Mouse (Mus musculus): ENCODE data around the gene Tbc1d8b. TPM values are rescaled to one million over a fixed set of nuclear protein-coding genes. Genes with fewer than 3 reads are reported as not detected.
"Not testable (repeated sequence)": the region's sequence is repeated elsewhere in the genome, so short reads cannot be mapped to it uniquely, and the experiment has no call there.

Tbc1d8b gene
- 10 to 100 TPM in 3 of 4 experiments, 1 to 10 TPM in 1; 9.3 to 12.5 (median 10.9) TPM for total RNA-seq (2022)

DNA sequence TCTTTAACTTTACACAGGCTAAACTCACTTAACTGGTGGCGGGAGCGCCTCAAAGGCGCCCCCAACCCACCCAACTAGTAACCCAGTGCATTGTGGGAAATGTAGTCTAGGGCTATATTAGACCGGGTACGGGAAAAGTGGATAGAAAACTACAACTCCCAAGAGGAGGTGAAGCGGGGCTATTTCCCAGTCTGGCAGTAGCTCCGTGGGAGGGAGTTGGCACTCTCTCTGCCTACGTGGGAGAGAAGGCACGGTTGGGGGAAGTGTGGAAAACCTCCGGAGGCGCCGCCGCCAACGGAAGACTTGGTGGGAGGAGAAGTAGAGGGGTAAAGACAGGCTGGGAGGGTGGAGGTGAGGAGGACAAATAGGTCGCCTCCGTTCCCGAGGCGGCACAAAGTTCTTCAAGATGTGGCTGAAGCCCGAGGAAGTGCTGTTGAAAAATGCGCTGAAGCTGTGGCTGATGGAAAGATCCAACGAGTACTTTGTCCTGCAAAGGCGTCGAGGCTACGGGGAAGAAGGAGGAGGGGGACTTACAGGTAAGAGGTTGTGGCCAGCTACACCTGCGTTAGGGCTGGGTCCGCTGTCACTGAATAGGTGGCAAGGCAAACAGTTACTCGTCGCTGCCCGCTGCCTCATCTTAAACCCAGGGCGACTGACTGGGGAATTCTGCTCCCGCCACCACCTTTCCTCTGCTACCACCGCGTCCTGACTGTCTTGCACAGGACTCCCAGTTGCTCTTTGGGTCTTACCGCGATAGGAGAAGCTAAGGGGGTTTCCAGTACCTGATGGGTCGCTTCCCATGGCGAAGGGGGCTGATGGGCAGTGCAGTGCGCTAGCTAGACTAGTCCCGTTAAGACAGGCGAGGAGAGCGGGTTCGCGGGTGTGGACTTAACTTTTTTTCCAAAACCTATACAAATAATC, at the start of gene Tbc1d8b:
Gene Tbc1d8b (plus strand): TSS at position 222 of the 921 bp plus-strand sequence.
- DNase-seq (ENCODE audit: low spot score in 2 of 2), result peak; percentile 71 to 77

DNA sequence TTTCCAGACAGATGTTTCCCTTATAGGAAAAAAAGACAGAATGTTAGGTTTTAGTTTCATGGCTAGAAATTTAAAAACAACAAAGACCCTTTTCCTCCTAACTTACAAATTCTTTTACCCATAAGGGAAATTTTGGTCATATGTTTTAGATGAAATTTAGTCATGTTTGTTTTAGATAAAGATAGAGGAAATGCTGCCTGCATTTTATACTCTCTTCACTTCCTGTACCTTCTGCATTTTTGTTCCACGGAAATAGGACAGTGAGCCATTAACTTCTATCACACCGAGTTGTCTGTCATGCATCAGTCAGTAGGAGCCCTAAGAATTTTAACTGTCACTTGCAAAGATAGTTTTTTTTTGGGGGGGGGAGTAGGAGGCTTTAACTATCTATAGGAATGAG, 45.1 kb upstream of the Tbc1d8b start:
- no peak for DNase-seq (ENCODE audit: low spot score in 2 of 2)

DNA sequence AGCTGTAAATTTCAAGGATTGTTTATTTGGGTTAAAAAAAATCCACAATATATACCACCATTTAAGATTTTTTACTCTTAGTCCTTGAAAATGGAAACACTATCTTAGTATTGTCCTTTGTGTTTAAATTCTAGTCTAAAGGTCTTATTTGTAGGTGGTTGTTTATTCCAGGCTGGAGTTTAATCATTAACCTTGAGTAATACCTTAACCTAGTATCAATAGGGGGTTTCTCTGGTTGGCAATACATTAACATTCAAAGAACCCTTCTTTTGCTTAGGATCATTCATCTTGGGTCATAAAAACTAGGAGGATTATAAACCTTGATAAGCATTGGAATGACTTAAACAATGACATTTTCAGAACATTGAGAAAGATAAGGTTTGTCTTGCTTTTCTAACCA, 44.4 kb upstream of the Tbc1d8b start:
- no peak for DNase-seq (ENCODE audit: low spot score in 2 of 2)

DNA sequence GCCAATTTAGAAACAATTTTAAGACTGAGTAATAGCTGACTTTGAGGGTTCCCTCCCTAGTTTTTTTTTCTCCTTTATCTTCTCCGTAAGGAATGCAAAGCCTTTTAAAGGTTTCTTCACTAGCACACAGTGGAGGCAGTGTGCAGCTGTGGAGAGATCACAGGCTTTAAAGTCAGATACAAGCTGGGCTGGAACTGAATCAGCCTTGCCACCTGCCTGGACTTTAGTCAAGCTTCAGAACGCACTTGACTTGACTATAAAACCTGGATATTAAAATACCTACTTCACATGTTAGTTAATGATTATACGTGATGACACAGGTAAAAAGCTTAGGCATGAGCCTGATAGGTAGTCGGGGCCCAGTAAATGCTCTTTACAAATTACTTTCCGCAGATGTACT, 32.6 kb upstream of the Tbc1d8b start:
- no peak for DNase-seq (ENCODE audit: low spot score in 2 of 2)

DNA sequence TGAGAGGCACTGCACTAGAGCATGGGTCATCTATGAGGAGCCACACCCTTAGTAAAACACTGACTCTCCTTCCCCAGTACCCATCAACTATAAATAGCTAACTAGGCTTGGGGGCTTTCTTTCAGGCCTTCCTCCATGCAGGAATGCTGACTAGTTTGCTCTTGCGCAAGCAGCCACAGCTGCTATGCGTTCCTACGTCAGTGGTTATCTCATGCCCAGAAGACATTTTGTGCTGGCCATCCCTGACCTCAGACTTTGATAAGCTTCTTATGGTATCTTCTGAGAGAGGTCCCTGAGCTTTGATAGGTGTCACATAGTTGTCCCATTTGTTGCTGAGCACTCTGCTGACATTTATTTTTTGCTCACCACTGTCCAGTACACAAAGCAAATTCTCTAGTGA, 31.5 kb upstream of the Tbc1d8b start:
- DNase-seq (ENCODE audit: low spot score in 2 of 2), result no peak

DNA sequence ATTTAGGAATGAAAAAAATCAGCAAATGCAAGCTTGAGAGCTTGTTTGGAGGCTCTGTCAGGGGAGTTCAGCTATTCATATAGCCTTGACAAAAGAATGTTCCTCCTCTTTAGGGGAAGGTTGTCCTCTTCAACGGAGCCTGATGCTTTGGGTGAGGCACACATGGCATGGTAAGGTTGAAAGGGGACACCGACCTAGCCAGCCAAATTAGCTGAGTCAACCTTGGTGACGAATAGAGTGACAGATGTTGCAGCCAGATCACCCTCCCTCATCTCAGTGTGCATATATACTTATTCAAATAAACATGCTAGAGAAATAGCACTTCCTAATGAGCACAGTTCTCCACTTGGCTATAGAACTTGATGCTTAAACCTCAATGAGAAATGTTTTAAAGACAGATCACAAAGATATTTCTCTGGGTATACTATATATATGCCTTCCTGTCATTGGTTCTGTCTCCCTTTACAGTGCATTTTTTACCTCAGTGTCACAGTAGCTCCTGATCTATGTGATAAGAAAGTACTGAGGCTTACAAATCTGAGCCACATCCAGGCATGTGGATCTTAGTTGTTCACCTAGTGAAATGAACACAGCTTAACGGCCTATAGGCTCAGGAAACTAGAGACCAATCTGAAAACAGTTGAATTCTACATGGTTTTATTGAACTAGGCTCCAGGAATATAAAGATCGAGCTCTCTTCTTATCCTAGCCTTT, 30.3 kb upstream of the Tbc1d8b start:
- DNase-seq (ENCODE audit: low spot score in 2 of 2), result no peak

DNA sequence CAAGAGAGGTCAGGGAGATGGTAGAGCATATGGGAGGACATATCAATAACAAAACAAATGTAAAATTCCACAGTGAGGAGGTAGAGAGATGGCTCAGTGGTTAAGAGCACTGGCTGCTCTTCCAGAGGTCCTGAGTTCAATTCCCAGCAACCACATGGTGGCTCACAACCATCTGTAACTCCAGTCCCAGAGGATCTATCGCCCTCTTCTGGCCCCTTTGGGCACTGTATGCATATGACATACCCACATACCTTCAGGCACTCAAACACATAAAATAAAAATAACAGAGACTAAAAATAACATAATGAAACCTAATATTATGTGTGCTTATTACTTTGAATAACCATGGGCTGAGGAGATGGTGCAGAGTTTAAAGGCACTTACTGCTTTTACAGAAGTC, 22.7 kb upstream of the Tbc1d8b start:
- no peak for DNase-seq (ENCODE audit: low spot score in 2 of 2)

DNA sequence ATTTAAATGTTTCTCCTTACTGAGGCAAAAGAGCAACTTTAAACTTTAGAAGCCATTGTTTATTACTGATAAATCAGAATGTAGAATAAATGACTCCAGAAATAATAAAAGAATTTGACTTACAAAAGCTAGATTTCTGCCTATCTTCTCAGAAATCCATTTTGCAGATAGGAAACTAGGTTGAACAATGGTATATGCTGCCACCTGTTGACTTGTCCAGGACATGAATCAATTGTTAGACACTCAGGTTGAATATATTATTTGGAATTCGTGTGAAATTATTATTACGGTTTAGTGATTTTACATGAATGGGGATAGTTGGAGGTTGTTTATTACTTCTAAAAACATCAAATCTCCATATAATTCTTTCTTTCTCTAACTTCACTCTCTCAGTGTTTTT, 19.0 kb upstream of the Tbc1d8b start:
- no peak for DNase-seq (ENCODE audit: low spot score in 2 of 2)

DNA sequence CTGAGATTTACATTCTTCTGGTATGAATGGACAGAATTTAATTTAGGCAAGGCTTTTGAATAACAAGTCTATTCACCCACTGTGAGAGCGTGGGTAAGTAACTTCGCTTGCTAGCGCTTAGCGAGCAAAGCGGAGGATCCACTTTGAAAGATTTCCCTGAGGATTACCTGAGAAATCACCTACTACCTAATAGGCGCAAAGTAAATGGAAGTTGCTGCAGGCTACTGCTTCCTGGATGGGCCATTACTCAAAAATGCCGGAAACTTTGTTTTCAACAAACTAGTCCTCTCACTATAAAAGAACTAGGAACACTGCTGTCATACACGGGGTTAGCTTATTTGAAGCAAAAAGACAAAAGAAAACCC, 404 bp upstream of the Tbc1d8b start:
- no peak for DNase-seq (ENCODE audit: low spot score in 2 of 2)

DNA sequence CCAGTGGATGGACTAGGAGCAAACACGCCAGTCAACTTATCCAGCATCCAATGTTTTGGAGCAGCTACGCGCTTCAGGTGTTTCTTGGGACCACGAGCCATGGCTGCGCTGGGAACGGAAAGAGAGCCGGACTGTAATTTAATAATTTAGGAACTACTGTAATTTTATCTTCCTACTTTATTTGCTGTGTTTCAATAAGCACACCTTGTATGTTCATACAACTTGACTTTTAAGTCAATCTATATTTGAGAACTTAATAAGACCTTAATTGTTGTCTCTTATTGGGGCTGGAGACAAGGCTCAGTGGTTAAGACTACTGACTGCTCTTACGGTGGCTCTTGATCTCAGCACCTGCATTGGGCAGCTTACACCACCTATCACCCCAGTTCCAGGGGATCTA, 29.6 kb downstream of the Tbc1d8b start, which contains the start of gene Gm15013:
Gene Gm15013 (minus strand): TSS at position 101 of the 400 bp plus-strand sequence.
- no peak for DNase-seq (ENCODE audit: low spot score in 2 of 2)

DNA sequence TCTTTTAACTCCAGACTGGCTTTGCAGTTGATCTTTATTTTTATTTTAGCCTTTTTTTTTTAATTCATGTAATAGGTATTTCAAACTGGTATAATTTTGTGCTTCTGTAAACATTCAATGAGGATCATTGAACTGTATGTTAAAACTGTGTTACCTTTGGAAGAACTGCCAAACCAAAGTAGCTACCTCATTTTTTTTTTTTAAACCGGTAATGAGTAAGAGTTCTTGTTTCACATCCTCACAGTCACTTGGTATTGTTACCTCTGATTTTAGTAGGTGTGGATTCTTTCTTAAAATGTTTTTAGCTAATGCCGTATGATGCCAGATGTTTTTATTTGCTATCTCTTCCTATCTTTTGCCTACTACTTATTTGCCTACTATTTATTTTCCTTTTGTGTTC, 37.6 kb downstream of the Tbc1d8b start:
- DNase-seq (ENCODE audit: low spot score in 2 of 2), result no peak

DNA sequence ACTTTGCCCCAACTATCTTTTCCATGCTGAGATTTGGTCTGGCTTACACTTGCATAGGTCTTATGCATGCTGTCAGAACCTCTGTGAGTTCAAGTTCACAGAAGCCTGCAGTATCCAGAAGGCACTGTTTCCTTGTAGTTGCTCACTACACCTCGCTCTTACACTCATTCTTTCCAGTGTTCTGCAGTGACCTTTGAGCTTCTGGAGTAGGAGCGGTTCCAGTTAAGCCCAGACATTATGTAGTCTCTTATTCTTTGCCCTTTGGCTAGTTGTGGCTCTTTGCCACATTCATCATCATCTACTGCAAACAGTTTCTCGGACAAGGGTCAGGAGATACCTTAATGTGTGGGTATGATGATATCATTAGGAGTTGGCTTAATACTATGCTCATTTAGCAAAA, 45.7 kb downstream of the Tbc1d8b start:
- no peak for DNase-seq (ENCODE audit: low spot score in 2 of 2)

DNA sequence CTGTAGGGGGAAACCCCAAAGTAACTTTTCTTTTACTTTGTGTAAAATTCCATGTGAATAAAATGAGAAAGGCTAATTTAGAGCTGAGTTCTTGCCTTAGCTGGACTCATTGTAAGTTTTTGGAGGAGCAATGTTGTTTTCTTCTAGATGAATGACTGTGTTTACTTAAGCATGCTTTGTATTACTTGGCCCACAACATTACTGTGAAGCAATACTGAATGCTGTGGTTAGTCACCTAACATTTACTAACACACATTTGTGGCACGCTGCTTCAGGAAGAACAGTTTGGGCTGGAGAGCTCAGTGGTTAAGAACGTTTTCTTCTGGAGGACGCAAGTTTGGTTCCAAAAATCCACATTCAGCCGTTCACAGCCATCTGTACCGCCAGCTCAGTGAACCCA, 52.3 kb downstream of the Tbc1d8b start:
- no peak for DNase-seq (ENCODE audit: low spot score in 2 of 2)

DNA sequence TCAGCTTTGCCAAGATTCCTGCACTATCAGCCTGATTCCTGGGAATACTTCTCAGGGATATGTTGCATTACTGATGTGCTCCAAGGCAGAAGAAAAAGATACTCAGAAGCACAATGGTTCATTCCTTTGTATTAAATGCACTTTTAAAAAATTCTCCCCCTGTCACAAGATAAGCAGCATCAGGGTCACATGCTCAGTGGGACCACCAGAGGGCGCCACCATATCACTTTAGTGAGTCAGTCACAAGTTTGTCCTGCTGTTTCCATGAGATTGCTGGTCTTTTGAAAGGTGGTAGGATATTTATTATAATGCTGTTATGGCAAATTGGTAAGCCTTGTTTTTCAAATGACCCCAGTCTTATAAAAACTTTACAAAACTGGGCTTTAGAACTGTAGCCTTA, 67.1 kb downstream of the Tbc1d8b start:
- DNase-seq (ENCODE audit: low spot score in 2 of 2), result peak in 1 of 2 experiments; percentile 7

DNA sequence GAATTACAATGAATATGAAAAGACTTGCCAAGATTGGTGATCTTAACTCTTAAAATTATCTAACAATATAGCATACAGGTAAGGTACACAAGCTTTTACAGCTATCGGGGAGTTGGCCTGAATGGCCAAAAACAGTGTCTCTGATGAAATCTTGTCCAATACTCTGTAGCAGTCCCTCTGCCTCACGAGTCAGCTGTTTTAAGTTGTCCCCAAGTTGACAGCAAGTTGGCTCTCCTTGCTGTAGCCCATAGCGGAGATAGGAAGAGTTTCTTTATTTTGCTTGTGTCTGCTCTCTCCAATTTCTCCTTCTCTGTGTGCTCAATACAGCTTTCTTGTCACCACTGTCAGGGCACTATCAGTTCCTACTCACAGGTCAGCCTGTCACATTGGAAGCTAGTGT, 73.8 kb downstream of the Tbc1d8b start:
- DNase-seq (ENCODE audit: low spot score in 2 of 2), result not testable (repeated sequence)

DNA sequence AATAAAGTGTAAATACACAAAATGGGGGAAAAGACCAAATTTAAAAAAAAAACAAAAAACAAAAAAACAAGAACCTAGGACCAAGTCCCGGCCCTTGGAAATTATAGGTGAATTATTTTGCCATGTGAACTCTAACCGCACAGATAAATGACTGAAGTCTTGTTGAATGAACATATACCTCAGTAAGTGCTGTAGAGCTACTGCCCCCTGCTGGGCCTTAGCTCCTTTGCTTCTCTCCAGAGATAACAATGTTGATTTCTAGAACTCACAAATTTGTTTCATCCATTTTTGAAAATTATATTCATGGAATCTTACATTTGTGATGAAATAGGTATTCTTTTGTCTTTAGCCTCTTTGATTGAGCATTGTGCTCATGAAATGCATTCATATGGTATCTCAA, 77.8 kb downstream of the Tbc1d8b start:
- DNase-seq (ENCODE audit: low spot score in 2 of 2), result peak in 1 of 2 experiments; percentile 21

DNA sequence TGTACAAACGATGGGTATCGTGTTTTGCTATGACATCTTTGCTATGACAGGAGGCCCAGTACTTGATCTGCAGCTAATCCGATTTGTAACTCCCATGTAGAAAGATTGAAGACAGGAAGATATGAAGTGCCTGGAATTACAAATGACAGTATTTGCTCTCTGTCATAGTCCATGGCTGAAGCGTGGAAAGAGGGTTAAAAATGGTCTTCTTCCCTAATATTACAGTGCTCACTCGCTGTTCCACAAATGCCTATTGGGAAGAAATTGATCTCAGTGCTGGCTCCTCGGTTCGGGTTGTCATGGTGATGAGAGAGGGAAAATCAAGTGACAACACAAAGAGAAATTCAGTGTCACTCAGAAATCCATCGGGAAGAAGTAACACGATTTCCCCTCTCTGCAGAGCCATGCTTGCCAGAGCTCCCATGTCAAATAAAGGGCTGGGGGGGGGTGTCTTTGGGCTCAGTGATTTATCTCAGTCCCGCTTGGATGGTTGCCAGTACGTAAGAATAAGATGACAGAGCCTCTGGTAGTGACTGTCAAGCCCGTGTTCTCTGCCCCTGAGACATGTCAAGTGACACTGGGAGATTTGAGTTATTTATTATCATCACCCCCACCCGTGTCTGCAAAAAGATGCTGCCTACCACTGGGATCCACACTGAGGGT, 85.3 kb downstream of the Tbc1d8b start:
- no peak for DNase-seq (ENCODE audit: low spot score in 2 of 2)

DNA sequence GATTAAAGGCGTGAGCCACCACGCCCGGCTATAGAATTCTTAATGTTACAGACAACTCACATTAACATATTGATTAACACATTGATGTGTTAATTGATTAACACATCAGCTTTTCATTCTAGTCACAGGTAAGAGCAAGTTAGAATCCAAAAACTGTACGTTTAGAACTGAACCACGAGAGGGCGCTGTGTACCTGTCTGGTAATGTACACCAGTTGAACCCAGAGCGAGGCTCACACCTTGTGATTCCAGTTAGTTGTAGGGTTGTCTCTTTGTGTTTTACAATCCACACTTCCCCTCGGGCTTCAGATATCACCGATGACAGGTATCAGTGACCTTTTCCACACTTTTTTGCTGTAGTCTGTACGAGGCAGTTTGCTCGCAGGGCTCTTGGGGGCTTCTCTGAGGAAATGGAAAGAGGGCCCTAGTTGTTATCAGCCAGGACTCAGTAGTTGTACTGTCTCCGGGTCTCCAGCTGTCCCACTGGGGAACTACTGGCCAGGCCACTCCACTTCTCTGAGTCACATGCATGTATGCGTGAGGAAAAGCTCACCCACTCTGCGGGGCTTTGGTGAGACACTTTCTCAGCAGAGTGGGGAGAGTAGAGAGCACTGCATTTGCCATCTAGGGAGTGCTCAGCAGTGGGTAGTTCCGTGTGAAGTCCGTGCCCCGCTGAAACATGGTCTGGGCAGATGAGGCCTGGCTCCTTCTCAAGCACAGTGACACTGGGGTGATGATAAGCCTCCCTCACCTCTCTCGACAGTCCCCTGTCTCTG, 89.7 kb downstream of the Tbc1d8b start:
- peak in 1 of 2 experiments; percentile 21 for DNase-seq (ENCODE audit: low spot score in 2 of 2)

DNA sequence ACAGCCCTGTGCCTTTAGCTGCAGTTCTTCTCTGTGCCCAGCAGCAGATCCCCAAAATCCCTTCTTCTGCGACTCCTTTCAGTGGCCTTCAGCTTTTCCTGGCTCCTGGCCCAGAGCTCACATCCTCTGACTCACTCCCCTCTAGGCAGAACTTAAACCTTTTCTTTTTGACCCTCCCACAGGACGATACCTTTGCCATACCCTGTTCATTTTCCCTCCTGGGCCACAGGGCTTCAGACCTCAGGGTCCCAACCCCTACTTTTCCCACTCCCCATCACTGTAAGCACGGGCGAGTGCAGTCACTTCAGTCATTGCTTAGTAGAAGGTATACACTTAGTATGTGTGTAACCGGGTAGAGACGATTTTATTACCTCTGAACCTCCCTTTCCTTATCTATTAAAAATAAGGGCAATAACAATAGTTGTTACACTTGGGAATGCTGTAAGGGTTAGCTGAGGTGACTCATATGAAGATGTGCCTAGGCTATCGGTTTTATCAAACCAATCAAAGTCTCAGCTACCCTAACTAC, 90.4 kb downstream of the Tbc1d8b start:
- DNase-seq (ENCODE audit: low spot score in 2 of 2), result no peak

DNA sequence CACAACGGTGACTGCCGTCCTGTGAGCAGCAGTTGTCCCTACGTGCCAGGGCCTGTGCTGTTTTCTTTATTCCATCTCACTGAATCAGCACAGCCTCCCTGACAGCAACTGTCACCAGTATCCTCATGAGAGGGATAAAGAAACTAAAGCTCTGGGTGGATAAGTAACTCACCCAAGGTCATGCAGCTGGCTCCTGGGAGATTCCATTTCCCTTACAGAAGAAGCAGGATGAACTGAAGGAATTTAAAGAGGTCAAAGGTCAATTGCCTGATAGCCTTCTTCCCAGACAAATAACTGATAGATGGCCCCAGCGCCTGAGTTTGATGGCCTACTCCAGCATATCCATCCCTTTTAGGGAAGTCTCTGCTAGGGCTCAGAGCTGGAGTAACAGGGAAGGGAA, 92.6 kb downstream of the Tbc1d8b start:
- DNase-seq (ENCODE audit: low spot score in 2 of 2), result no peak

DNA sequence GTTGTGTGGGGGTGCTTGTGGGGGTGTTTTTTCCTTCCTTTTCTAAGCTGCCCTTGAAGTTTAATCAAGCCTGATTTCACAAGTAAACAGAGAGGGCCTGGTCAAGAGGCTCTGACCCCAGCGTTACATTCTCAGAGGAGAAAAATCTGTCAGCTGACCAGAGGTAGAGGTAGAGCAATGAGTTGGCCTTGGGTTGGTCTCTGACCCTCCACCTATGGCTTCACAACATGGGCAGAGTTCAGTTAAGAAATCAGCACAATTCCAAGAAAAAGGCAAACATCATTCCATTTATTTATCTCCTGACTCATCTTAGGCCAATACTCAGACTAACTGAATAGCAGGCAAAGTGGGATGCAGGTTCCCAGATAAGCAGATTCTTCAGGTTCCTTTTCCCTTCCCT, 94.1 kb downstream of the Tbc1d8b start:
- no peak for DNase-seq (ENCODE audit: low spot score in 2 of 2)
